Mouse (Mus musculus) adrenal gland, adult 18-20 months (tissue): ENCODE results near the gene Plin5. TPM values are rescaled to one million over a fixed set of nuclear protein-coding genes. Genes with fewer than 3 reads are reported as not detected.
A peak's percentile ranks its signal among the peaks of the same experiment; 100 is the strongest.
"Not testable (repeated sequence)": the region's sequence is repeated elsewhere in the genome, so short reads cannot be mapped to it uniquely, and the experiment has no call there.

Experiments used
- DNase-seq, 2 experiments: peaks; one replicate each; pipeline ENCODE4 v3.0.0; 2021 to 2022; ENCODE audit warnings: low spot score in 2 of 2
- total RNA-seq, 2 experiments: library from RNA; stranded (reverse); gene quantifications; 1 replicate in 1 of 2; 2 replicates in 1 of 2; pipeline ENCODE4 v1.2.3; 2021

The Plin5 gene
- total RNA-seq, 2 experiments from 2014 or later = 53.7 to 67.4 TPM

- no peak for DNase-seq
These were observed 8.9 kb downstream of the Plin5 start for GRCm38 (mm10) chr17:56108334-56109044.

GRCm38 (mm10) chr17:56107736-56108135 lies 9.7 kb downstream of the Plin5 start:
- no peak for DNase-seq

DNA sequence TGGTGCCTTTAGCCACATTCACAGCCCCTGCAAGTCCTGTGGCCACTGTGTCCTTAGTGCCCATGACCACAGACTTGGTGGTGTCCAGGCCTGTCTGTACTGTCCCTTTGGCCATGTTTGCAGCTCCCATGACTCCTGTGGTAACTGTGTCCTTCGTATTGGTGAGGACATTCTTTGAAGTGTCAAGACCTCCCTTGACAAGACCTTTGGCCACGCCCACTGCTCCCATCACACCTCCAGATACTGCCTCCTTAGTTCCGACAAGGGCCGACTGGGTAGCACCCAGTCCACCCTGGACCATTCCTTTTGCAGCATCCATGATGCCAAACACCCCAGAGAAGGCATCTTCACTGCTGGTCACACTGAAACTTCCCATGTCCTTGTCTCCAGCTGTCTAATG lies 10.4 kb downstream of the Plin5 start:
- DNase-seq = no peak

GRCm38 (mm10) chr17:56106436-56106835 lies 11.0 kb downstream of the Plin5 start:
- not testable (repeated sequence) for DNase-seq

- not testable (repeated sequence) for DNase-seq
These were observed 12.6 kb downstream of the Plin5 start for GRCm38 (mm10) chr17:56104821-56105220.

GRCm38 (mm10) chr17:56103465-56104285 lies 13.7 kb downstream of the Plin5 start:
- DNase-seq = no peak

DNA sequence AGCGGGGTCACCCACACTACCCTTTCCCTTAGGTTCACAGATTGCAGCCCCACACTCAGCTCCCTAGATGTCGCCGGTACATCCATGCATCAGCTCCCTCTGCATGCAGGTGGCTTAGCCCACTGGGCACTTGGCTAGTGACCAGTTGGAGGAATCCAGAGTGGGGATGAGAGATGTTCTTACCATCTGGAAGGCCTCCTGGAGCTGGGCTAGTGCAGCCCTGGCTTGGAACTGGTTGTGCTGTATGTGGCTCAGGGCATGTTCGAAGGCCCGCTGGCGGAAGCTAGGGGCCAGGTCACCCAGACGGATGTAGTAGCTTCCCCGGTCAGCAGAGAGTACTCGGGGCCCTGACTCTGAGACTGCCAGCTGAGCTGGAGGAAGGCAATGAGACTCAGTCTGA lies 14.5 kb downstream of the Plin5 start:
- DNase-seq = peak in 1 of 2 experiments; percentile 40

GRCm38 (mm10) chr17:56102158-56102557 lies 15.2 kb downstream of the Plin5 start:
- peak in 1 of 2 experiments; percentile 32 for DNase-seq

- DNase-seq = no peak
These were observed 16.6 kb downstream of the Plin5 start for GRCm38 (mm10) chr17:56100811-56101210.

DNA sequence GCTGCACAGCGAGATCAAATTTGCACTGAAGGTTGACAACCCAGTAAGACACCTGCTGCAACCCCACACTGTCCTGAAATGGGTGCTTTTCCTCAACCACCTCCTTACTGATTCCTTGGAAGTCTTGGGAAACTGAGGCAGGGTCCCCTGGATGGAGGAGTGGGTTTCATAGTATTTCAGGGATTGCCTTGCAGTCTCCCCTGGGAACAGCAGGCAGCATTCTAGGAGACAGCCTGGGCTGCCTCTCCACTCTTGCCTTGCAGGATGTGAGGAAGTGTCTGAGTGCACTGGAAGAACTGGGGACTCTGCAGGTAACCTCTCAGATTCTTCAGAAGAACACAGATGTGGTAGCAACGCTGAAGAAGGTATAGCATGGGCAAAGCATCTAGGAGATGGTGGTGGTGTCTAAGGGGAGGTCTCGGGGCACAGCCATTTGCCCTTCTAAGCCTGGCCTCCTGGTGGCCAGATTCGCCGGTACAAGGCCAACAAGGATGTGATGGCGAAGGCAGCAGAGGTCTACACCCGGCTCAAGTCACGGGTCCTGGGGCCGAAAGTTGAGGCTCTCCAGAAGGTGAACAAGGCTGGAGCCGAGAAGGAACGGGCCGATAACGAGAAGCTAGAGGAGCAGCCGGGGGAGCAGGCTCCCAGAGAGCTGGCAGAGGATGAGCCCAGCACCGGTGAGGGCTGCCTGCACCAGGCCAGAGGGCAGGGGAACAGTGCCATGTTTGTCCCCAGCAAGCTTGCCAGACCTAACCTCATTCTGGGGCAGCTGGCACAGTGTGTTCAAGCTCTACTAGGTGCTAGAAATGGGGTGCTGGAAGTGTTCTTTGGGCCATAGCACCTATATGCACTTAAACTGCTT lies 18.5 kb downstream of the Plin5 start:
- DNase-seq = no peak

DNA sequence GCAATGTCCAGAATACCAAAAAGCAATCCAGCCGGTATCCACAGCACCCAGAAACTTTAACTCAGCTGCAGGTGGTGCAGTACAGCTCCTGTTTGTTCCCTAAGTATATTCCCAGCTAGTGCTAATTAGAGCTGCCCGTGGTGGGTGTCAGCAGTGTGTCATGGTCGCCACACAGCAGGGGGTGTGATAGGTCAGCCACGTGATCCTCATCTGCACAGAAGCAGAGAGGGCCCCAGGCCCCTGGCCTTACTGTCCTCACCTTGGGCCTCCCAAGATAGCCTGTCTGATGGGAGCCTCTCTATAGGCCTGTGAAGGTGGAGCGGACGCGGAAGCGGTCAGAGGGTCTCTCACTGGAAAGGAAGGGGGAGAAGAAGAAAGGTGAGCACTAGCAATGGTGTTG lies 19.2 kb downstream of the Plin5 start:
- no peak for DNase-seq

- DNase-seq = no peak
These were observed 20.5 kb downstream of the Plin5 start for GRCm38 (mm10) chr17:56096883-56097282.

GRCm38 (mm10) chr17:56092794-56093193 lies 24.6 kb downstream of the Plin5 start:
- DNase-seq = no peak

GRCm38 (mm10) chr17:56092312-56092711 lies 25.1 kb downstream of the Plin5 start:
- DNase-seq = no peak

DNA sequence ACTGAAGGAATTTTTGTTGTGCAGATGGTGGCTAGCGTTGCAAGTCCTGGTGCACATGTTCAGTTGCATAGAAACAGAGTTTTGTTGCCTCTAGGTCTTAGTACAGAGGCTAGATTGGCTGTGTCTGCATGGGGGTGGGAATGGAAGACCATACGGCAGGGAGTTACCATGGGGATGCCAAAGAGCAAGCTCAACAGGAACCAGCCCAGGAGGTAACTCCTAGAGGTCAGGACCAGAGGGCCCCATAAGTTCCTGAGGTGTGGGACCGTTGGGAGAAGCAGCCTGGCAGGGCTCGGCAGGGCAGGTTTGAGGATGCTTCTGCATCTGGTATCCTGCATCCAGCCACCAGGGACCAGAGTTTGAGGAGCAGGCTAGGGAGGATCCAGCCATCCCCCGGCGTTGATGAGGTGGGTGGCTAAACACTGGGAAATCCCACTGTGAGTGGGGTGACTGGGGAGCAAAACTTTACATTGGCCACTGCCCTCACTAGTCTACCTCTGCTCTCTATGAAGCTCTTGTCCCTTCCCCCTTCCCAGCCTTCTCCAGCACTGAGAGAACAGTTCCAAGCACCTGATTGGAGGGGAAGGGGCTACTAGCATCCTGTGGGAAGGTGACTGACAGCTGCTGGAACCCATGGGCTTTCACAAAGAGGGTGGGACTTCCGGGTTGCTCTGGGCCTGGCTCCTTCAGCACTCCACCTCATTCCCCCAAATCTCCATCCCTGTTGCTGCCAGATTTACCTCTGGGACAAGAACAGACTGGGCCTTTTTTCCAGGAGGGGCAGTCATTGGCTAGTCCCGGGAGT lies 36.4 kb downstream of the Plin5 start:
- DNase-seq = no peak

- DNase-seq = no peak
These were observed 37.5 kb downstream of the Plin5 start for GRCm38 (mm10) chr17:56079921-56080320.

DNA sequence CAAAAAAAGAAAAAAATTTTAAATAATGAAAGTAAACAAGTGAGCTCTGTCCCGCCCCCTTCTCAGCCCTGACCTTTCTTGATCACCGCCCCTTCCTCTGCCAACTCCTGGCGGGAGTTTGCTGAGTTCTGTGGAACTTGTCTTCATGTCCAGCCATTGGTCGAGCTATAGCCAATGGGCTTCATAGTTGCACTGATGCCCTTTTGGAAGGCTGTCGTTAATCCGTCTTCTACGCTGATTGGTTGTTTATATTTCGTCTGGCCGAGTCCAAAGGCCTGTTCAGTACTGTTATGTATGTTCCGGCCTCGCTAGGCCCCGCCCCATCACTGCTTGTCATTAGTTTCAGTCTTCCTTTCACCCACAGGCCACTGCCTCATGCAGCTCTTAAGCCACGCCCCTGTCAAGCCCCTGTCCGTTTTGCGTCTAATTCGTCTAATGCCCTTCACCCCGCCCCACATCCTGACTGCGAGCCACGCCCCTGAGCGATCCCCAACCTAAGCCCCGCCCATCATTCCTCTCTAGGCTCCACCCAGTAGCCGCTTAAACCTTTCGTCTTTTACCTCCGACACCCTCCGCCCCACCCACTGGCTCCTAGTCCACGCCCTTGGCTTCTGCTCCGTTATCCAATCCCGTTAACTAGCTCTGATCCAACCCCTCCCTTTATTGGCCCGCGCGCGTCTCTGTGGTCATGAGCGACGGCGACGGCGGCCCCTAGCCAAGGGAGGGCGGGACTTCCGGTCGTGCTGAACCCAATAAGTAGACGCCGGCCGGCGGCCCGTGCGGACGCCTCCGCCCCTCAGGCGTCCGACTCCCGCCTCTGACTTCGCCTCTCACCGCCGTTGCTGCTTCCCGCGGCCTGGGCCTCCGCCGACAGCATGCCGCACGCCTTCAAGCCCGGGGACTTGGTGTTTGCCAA lies 38.3 kb downstream of the Plin5 start, which contains the start of gene Hdgfl2:
Hdgfl2 (plus strand) TSS at position 755 of the 916 bp plus-strand sequence.
- peak; percentile 96 to 97 for DNase-seq

GRCm38 (mm10) chr17:56078361-56078760 lies 39.0 kb downstream of the Plin5 start:
- peak in 1 of 2 experiments; percentile 27 for DNase-seq

DNA sequence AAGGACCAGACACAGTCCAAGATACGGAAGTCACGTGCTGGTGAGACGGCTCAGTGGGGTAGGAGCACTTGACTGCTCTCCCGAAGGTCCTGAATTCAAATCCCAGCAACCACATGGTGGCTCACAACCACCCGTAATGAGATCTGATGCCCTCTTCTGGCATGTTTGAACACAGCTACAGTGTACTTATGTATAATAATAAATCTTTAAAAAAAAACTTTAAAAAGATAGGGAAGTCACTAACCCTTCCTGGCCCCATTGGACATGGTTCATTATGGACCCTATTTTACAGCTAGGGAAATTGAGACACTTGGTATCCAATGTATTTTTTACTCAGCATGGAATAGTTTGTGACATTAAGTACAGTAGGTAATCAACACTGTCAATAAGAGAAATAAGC lies 39.9 kb downstream of the Plin5 start:
- DNase-seq = no peak
